Mouse (Mus musculus): Measurements from ENCODE around the gene Plcg1. TPM values are rescaled to one million over a fixed set of nuclear protein-coding genes. Genes with fewer than 3 reads are reported as not detected.

The Plcg1 gene
- polyA plus RNA-seq, 1 experiment from 2014 or later = 68.0 TPM

GRCm38 (mm10) chr2:160725877-160726864 lies 4.9 kb upstream of the Plcg1 start:
- ATAC-seq (ENCODE audit: low read depth) = no peak
- no peak overlapping the region for H3K9ac ChIP-seq
- peaks cover 48% of the 10 kb centered on the region for H3K36me3 ChIP-seq
- no peak overlapping the region for H3K27ac ChIP-seq (replicated peaks)
- no peak overlapping the region for H3K4me2 ChIP-seq
- H3K9me3 ChIP-seq = no peaks in the 10 kb centered on the region
- peaks cover 11% of the 10 kb centered on the region for H3K4me1 ChIP-seq (replicated peaks)
- WGBS = 86% methylated on average over 6 of the region's 6 CpGs
- no peaks in the 10 kb centered on the region for H3K27me3 ChIP-seq
- no peak overlapping the region for H3K4me3 ChIP-seq

GRCm38 (mm10) chr2:160728972-160729371 lies 2.1 kb upstream of the Plcg1 start:
- Histone ChIP-seq H3K4me2 (no peak overlapping the region), H3K4me1 (replicated peaks) (peaks cover 31% of the 10 kb centered on the region), H3K9me3 (no peaks in the 10 kb centered on the region), H3K4me3 (no peak overlapping the region), H3K27me3 (no peaks in the 10 kb centered on the region), H3K36me3 (peaks cover 26% of the 10 kb centered on the region), H3K27ac (replicated peaks) (no peak overlapping the region), H3K9ac (no peak overlapping the region)
- 91% methylated on average over 3 of the region's 3 CpGs for WGBS
- no peak for ATAC-seq (ENCODE audit: low read depth)

GRCm38 (mm10) chr2:160729436-160729835 lies 1.7 kb upstream of the Plcg1 start:
- peaks cover 26% of the 10 kb centered on the region for H3K36me3 ChIP-seq
- H3K4me3 ChIP-seq = no peak overlapping the region
- 88% methylated on average over 2 of the region's 2 CpGs for WGBS
- no peak overlapping the region for H3K4me2 ChIP-seq
- no peak overlapping the region for H3K9ac ChIP-seq
- H3K27me3 ChIP-seq = no peaks in the 10 kb centered on the region
- no peak overlapping the region for H3K27ac ChIP-seq (replicated peaks)
- peaks cover 35% of the 10 kb centered on the region for H3K4me1 ChIP-seq (replicated peaks)
- no peaks in the 10 kb centered on the region for H3K9me3 ChIP-seq
- no peak for ATAC-seq (ENCODE audit: low read depth)

- Histone ChIP-seq H3K9me3 (no peaks in the 10 kb centered on the region), H3K4me3 (peak overlapping the region; percentile 66), H3K9ac (peak overlapping the region; percentile 98), H3K27me3 (no peaks in the 10 kb centered on the region), H3K36me3 (peaks cover 28% of the 10 kb centered on the region), H3K4me2 (peak overlapping the region; percentile 98), H3K4me1 (replicated peaks) (peaks cover 42% of the 10 kb centered on the region), H3K27ac (replicated peaks) (peak overlapping the region; percentile 98)
- WGBS = 29% methylated on average over 17 of the region's 17 CpGs
- ATAC-seq (ENCODE audit: low read depth) = no peak
Observed at GRCm38 (mm10) chr2:160729851-160730796, 976 bp upstream of the Plcg1 start.

GRCm38 (mm10) chr2:160730797-160731116 lies 343 bp upstream of the Plcg1 start:
- Histone ChIP-seq H3K27me3 (no peaks in the 10 kb centered on the region), H3K9ac (peak overlapping the region; percentile 98), H3K4me2 (peak overlapping the region; percentile 98), H3K9me3 (no peaks in the 10 kb centered on the region), H3K36me3 (peaks cover 28% of the 10 kb centered on the region), H3K4me3 (peak overlapping the region; percentile 66), H3K27ac (replicated peaks) (peak overlapping the region; percentile 98), H3K4me1 (replicated peaks) (peaks cover 48% of the 10 kb centered on the region)
- no peak for ATAC-seq (ENCODE audit: low read depth)
- 9% methylated on average over 19 of the region's 19 CpGs for WGBS

- peak; percentile 3; the same call in 1 of the 2 replicates for ATAC-seq (ENCODE audit: low read depth)
Observed at GRCm38 (mm10) chr2:160731839-160732261, 750 bp downstream of the Plcg1 start.

GRCm38 (mm10) chr2:160732420-160732995 lies 1.4 kb downstream of the Plcg1 start:
- H3K4me1 ChIP-seq (replicated peaks) = peaks cover 65% of the 10 kb centered on the region
- H3K9me3 ChIP-seq = no peaks in the 10 kb centered on the region
- peak overlapping the region; percentile 98 for H3K4me2 ChIP-seq
- peaks cover 36% of the 10 kb centered on the region for H3K36me3 ChIP-seq
- WGBS = 41% methylated on average over 9 of the region's 9 CpGs
- peak overlapping the region; percentile 66 for H3K4me3 ChIP-seq
- H3K9ac ChIP-seq = peak overlapping the region; percentile 98
- H3K27me3 ChIP-seq = no peaks in the 10 kb centered on the region
- H3K27ac ChIP-seq (replicated peaks) = peak overlapping the region; percentile 98; the same call in 1 of the 2 replicates
- ATAC-seq (ENCODE audit: low read depth) = no peak

More at GRCm38 (mm10) chr2:160731839-160732261, 750 bp downstream of the Plcg1 start:
- WGBS = 3% methylated on average over 32 of the region's 32 CpGs
- no peaks in the 10 kb centered on the region for H3K27me3 ChIP-seq
- H3K36me3 ChIP-seq = peaks cover 30% of the 10 kb centered on the region
- no peaks in the 10 kb centered on the region for H3K9me3 ChIP-seq
- H3K4me1 ChIP-seq (replicated peaks) = peaks cover 58% of the 10 kb centered on the region
- H3K9ac ChIP-seq = peak overlapping the region; percentile 98
- peak overlapping the region; percentile 98 for H3K4me2 ChIP-seq
- peak overlapping the region; percentile 66 for H3K4me3 ChIP-seq
- peak overlapping the region; percentile 98 for H3K27ac ChIP-seq (replicated peaks)

GRCm38 (mm10) chr2:160733131-160733531 lies 2.0 kb downstream of the Plcg1 start:
- Histone ChIP-seq H3K9ac (peak overlapping the region; percentile 98), H3K36me3 (peaks cover 41% of the 10 kb centered on the region), H3K4me1 (replicated peaks) (peaks cover 70% of the 10 kb centered on the region), H3K27ac (replicated peaks) (no peak overlapping the region), H3K4me2 (peak overlapping the region; percentile 98), H3K27me3 (no peaks in the 10 kb centered on the region), H3K4me3 (peak overlapping the region; percentile 66), H3K9me3 (no peaks in the 10 kb centered on the region)
- ATAC-seq (ENCODE audit: low read depth) = no peak
- WGBS = 68% methylated on average over 7 of the region's 7 CpGs

GRCm38 (mm10) chr2:160734331-160734730 lies 3.2 kb downstream of the Plcg1 start:
- H3K4me2 ChIP-seq = peak overlapping the region; percentile 98
- peak overlapping the region; percentile 66; the same call in 1 of the 2 replicates for H3K4me3 ChIP-seq
- H3K9me3 ChIP-seq = no peaks in the 10 kb centered on the region
- H3K36me3 ChIP-seq = peaks cover 53% of the 10 kb centered on the region
- 97% methylated on average over 3 of the region's 3 CpGs for WGBS
- no peak for ATAC-seq (ENCODE audit: low read depth)
- H3K4me1 ChIP-seq (replicated peaks) = peaks cover 82% of the 10 kb centered on the region
- no peaks in the 10 kb centered on the region for H3K27me3 ChIP-seq
- no peak overlapping the region for H3K27ac ChIP-seq (replicated peaks)
- H3K9ac ChIP-seq = peak overlapping the region; percentile 98; the same call in 1 of the 2 replicates

- no peaks in the 10 kb centered on the region for H3K27me3 ChIP-seq
- ATAC-seq (ENCODE audit: low read depth) = no peak
- H3K4me2 ChIP-seq = no peak overlapping the region
- no peak overlapping the region for H3K9ac ChIP-seq
- H3K9me3 ChIP-seq = no peaks in the 10 kb centered on the region
- H3K27ac ChIP-seq (replicated peaks) = 0 out of 2 replicates have a peak overlapping the region, but pooled peaks have one; percentile 23
- WGBS = 92% methylated on average over 5 of the region's 5 CpGs
- H3K4me1 ChIP-seq (replicated peaks) = peaks cover 87% of the 10 kb centered on the region
- no peak overlapping the region for H3K4me3 ChIP-seq
- peaks cover 60% of the 10 kb centered on the region for H3K36me3 ChIP-seq
Observed at GRCm38 (mm10) chr2:160735706-160736310, 4.7 kb downstream of the Plcg1 start.

GRCm38 (mm10) chr2:160736466-160736865 lies 5.4 kb downstream of the Plcg1 start:
- H3K9me3 ChIP-seq = no peaks in the 10 kb centered on the region
- no peak overlapping the region for H3K4me3 ChIP-seq
- no peak for ATAC-seq (ENCODE audit: low read depth)
- no peak overlapping the region for H3K4me2 ChIP-seq
- no peaks in the 10 kb centered on the region for H3K27me3 ChIP-seq
- 93% methylated on average over 3 of the region's 3 CpGs for WGBS
- H3K9ac ChIP-seq = no peak overlapping the region
- H3K27ac ChIP-seq (replicated peaks) = no peak overlapping the region
- peaks cover 93% of the 10 kb centered on the region for H3K4me1 ChIP-seq (replicated peaks)
- peaks cover 60% of the 10 kb centered on the region for H3K36me3 ChIP-seq

Measured in neural tube, embryonic 13.5 days (tissue).